Mouse (Mus musculus) intestine, embryonic 15.5 days (tissue): ENCODE measurements at regions not wholly inside any gene's neighbourhood (a gene's known extent, or its start where the extent isn't known, plus 50 kb on each side); places are given as distances from the start of the nearest gene placed in this dataset.

Experiments
- ATAC-seq: fragments of 200-750 bp; cut with Nextera tagmentation; 2 replicates; pipeline ENCODE4 v1.8.0; 2017; ENCODE audit warnings: moderate TSS enrichment, moderate library complexity
- H3K27ac ChIP-seq: fragments of 300-500 bp; sonication (generic); 2 replicates; pipeline ENCODE4 v1.5.1; 2015; ENCODE audit warnings: mild to moderate bottlenecking, inconsistent platforms
- H3K27me3 ChIP-seq: fragments of 300-500 bp; sonication (generic); replicated peaks from 2 replicates; pipeline ENCODE4 v1.6.1; 2015; ENCODE audit warnings: inconsistent platforms
- H3K36me3 ChIP-seq: fragments of 300-500 bp; sonication (generic); 2 replicates; pipeline ENCODE4 v1.6.1; 2015; ENCODE audit warnings: inconsistent platforms
- H3K4me1 ChIP-seq: fragments of 300-500 bp; sonication (generic); replicated peaks from 2 replicates; pipeline ENCODE4 v1.6.1; 2015; ENCODE audit warnings: inconsistent platforms
- H3K4me2 ChIP-seq: fragments of 300-500 bp; sonication (generic); replicated peaks from 2 replicates; pipeline ENCODE4 v1.6.1; 2015; ENCODE audit warnings: mild to moderate bottlenecking, inconsistent platforms
- H3K4me3 ChIP-seq: fragments of 300-500 bp; sonication (generic); replicated peaks from 2 replicates; pipeline ENCODE4 v1.5.1; 2015; ENCODE audit warnings: inconsistent platforms
- H3K9ac ChIP-seq: fragments of 300-500 bp; sonication (generic); 2 replicates; pipeline ENCODE4 v1.6.1; 2015; ENCODE audit warnings: inconsistent platforms
- H3K9me3 ChIP-seq: fragments of 300-500 bp; sonication (generic); 2 replicates; pipeline ENCODE4 v1.6.1; 2016; ENCODE audit warnings: inconsistent platforms
- WGBS: fragments of 180-500 bp; shearing (Covaris S2); methylation state at CpG from one replicate; pipeline ENCODE4 v1.1.7; 2015; 5-methylcytosine and 5-hydroxymethylcytosine counted together

DNA sequence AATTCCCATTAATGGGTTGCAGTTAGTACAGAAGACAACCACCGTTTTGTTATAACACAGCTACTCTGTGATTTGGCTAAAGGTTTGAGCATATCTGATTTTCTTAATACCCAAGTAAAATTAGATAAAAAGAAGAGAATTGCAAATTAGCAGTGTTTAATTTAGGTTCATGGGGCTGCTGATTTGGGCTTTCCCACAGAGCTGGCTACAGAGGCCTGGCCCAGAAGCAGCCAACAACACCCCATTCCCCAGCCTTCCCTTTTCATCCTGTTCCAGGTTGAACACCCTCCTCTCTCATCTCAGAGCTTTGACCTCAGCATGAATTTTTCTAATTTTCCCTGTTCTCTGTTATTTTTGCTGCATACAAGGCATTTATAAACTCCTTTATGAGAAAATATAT is 260.3 kb upstream of the Negr1 start:
- H3K4me1 ChIP-seq, result no peaks in the 10 kb centered on the region
- 92% methylated on average over 1 of the region's 1 CpGs for WGBS
- no peak overlapping the region for H3K9ac ChIP-seq
- no peak for ATAC-seq
- no peaks in the 10 kb centered on the region for H3K9me3 ChIP-seq
- H3K36me3 ChIP-seq, result no peaks in the 10 kb centered on the region
- H3K27ac ChIP-seq, result no peak overlapping the region
- H3K4me2 ChIP-seq, result no peak overlapping the region
- no peak overlapping the region for H3K4me3 ChIP-seq
- H3K27me3 ChIP-seq, result no peaks in the 10 kb centered on the region

DNA sequence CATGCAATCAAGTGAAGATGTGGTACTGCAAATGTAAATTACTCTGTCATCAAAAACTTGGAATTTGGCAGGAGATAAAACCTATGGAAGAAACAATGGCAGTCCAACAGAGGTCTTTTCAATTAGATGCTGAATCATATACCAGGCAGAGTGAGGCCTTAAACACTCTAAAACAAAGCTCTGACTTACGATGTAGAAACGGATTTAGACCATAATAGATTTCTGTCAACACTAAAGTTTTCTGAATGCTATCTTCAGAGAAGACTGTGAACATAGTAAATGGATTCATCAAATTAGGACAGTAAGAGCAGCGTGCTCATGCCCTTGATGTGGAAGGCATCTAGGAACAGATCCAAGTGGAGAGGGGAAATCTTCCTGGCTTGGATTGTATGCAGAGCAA is 259.8 kb upstream of the Negr1 start:
- H3K4me2 ChIP-seq, result no peak overlapping the region
- no peaks in the 10 kb centered on the region for H3K36me3 ChIP-seq
- no peak overlapping the region for H3K27ac ChIP-seq
- no peak overlapping the region for H3K9ac ChIP-seq
- no peaks in the 10 kb centered on the region for H3K27me3 ChIP-seq
- 80% methylated on average over 3 of the region's 3 CpGs for WGBS
- no peaks in the 10 kb centered on the region for H3K4me1 ChIP-seq
- ATAC-seq, result no peak
- H3K4me3 ChIP-seq, result no peak overlapping the region
- no peaks in the 10 kb centered on the region for H3K9me3 ChIP-seq

DNA sequence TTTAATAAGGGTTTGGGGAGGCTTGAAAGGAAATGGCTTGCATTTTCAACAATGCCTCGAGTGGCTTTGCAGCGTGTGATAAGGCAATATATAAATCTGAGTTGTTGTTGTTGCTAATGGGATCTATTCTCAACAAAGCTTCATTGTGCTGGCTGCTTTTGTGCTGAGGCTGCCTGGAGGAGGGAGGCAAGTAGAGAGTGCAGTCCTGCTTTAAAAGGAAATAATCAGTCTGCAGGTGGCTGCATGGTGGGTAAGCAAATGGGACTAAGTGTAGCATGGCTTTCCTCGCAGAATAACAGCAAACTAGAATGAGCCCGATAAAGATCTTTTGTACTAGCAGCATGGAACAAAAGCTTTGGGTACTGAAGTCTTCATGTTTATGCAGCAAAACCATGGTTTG is 257.4 kb upstream of the Negr1 start:
- Histone ChIP-seq H3K9me3 (no peaks in the 10 kb centered on the region), H3K4me1 (no peaks in the 10 kb centered on the region), H3K4me2 (no peak overlapping the region), H3K36me3 (no peaks in the 10 kb centered on the region), H3K27ac (no peak overlapping the region), H3K4me3 (no peak overlapping the region), H3K27me3 (no peaks in the 10 kb centered on the region), H3K9ac (no peak overlapping the region)
- no peak for ATAC-seq
- 65% methylated on average over 4 of the region's 4 CpGs for WGBS

DNA sequence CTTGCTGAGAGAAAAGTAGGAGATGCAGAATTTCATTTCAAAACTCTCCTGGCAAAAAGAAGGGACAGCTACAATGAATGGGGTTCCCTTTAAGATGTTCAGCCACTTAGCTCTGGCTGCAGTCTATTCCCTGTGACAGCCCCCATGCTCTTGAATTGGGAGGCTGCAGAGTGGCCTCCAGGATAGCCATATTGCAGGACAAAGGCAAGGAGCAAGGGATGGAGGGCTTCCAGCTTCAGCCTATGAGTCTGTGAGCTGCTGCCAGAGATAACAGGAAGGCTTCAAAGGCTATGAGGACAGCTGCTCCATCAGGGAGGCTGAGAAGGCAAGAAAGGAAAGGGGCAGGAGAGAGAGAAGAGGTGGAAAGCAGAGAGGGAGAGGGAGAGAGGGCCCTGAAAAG is 256.5 kb upstream of the Negr1 start:
- no peak for ATAC-seq
- no peaks in the 10 kb centered on the region for H3K36me3 ChIP-seq
- H3K27ac ChIP-seq, result no peak overlapping the region
- no peak overlapping the region for H3K9ac ChIP-seq
- H3K9me3 ChIP-seq, result no peaks in the 10 kb centered on the region
- H3K27me3 ChIP-seq, result no peaks in the 10 kb centered on the region
- no peak overlapping the region for H3K4me3 ChIP-seq
- H3K4me2 ChIP-seq, result no peak overlapping the region
- H3K4me1 ChIP-seq, result no peaks in the 10 kb centered on the region

- ATAC-seq, result peak; percentile 47; the same call in 1 of the 2 replicates
- H3K27me3 ChIP-seq, result no peaks in the 10 kb centered on the region
- H3K9ac ChIP-seq, result no peak overlapping the region
- no peaks in the 10 kb centered on the region for H3K36me3 ChIP-seq
- H3K4me3 ChIP-seq, result no peak overlapping the region
- no peak overlapping the region for H3K27ac ChIP-seq
- no peak overlapping the region for H3K4me2 ChIP-seq
- WGBS, result 62% methylated on average over 6 of the region's 6 CpGs
- H3K4me1 ChIP-seq, result no peaks in the 10 kb centered on the region
- no peaks in the 10 kb centered on the region for H3K9me3 ChIP-seq
Observed at GRCm38 (mm10) chr3:156335033-156335793, 226.4 kb upstream of the Negr1 start.

GRCm38 (mm10) chr3:156341484-156341883 is 220.1 kb upstream of the Negr1 start:
- Histone ChIP-seq H3K9me3 (no peaks in the 10 kb centered on the region), H3K27me3 (no peaks in the 10 kb centered on the region), H3K9ac (no peak overlapping the region), H3K27ac (no peak overlapping the region), H3K4me2 (no peak overlapping the region), H3K4me3 (no peak overlapping the region), H3K36me3 (no peaks in the 10 kb centered on the region), H3K4me1 (no peaks in the 10 kb centered on the region)
- WGBS, result 84% methylated on average over 1 of the region's 1 CpGs
- ATAC-seq, result no peak

GRCm38 (mm10) chr3:156351727-156352126 is 209.9 kb upstream of the Negr1 start:
- Histone ChIP-seq H3K9me3 (no peaks in the 10 kb centered on the region), H3K9ac (no peak overlapping the region), H3K27ac (no peak overlapping the region), H3K4me2 (no peak overlapping the region), H3K4me3 (no peak overlapping the region), H3K27me3 (no peaks in the 10 kb centered on the region), H3K4me1 (no peaks in the 10 kb centered on the region), H3K36me3 (no peaks in the 10 kb centered on the region)
- ATAC-seq, result no peak
- WGBS, result 65% methylated on average over 4 of the region's 4 CpGs

DNA sequence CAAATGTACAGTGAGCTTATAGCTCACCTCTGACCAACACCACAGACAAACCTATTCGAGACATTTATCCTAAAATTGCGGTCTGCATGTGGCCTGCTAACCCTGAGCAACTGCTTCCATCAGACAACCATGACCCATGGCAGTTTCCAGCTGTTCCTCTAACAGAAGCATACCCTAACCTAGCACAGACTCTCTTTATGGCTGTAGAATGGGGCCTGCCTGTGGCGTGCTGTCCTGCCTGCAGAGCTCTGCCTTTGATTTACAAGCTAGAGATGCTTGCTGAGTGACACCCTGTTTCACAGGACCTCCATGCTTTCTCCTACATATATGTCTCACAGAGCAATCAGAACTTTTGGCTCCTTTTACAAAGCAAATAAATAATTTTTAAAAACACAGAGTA is 208.2 kb upstream of the Negr1 start:
- H3K36me3 ChIP-seq, result no peaks in the 10 kb centered on the region
- H3K4me3 ChIP-seq, result no peak overlapping the region
- WGBS, result 55% methylated on average over 3 of the region's 3 CpGs
- H3K4me1 ChIP-seq, result no peaks in the 10 kb centered on the region
- H3K9ac ChIP-seq, result no peak overlapping the region
- no peak for ATAC-seq
- no peak overlapping the region for H3K4me2 ChIP-seq
- H3K27ac ChIP-seq, result no peak overlapping the region
- H3K27me3 ChIP-seq, result no peaks in the 10 kb centered on the region
- no peaks in the 10 kb centered on the region for H3K9me3 ChIP-seq

DNA sequence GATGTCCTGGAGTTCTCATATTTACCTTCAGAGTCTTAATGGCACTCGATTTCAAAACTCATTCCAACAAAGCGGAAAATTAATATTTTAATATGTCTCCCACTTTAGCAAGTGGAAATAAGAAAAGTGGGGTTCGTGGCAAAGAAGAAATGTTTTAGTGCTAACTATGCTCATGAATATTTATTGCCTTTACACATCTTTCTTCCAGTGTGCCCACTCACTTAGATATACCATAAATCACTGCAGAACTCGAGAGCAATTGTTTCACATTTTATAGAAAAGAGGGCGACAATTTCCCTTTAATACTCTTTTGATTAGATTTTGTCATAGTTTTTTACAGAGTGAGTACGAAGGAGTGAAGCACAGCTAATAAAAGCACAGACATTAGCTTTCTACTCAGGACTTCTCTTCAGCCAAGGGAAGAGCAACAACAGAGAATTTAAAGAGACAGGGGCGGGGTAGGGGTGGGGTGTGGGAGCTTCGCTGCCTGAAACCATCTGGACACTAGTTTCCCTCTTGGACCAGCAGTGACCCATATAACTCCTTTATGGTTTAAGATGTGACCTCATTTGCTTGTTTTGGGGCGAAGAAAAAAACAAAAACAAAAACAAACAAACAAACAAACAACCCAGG is 207.6 kb upstream of the Negr1 start:
- ATAC-seq, result no peak
- WGBS, result 68% methylated on average over 9 of the region's 9 CpGs
- H3K9ac ChIP-seq, result no peak overlapping the region
- H3K27me3 ChIP-seq, result no peaks in the 10 kb centered on the region
- H3K36me3 ChIP-seq, result no peaks in the 10 kb centered on the region
- H3K4me1 ChIP-seq, result no peaks in the 10 kb centered on the region
- no peaks in the 10 kb centered on the region for H3K9me3 ChIP-seq
- H3K4me2 ChIP-seq, result no peak overlapping the region
- H3K4me3 ChIP-seq, result no peak overlapping the region
- no peak overlapping the region for H3K27ac ChIP-seq

GRCm38 (mm10) chr3:156368669-156369343 is 192.8 kb upstream of the Negr1 start:
- WGBS, result 79% methylated on average over 3 of the region's 3 CpGs
- H3K27ac ChIP-seq, result no peak overlapping the region

DNA sequence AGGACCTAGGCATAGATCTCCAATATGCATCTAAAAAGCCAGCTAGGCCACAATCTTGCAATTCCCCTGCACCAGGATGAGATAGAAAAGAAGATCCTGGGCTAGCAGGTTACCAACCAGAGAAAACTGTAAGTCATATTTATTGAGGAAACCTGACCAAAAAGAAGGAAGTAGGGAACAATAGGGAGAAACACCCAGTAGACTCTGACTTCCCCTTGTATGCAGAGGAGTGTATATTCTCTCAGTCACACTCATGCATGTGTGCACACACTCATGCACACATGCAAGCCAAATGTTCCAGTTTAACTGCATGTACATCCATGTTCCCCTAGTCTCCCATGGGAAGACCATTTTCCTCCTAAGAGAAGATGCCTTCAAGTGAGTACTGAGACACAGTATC is 184.9 kb upstream of the Negr1 start:
- Histone ChIP-seq H3K4me2 (no peak overlapping the region), H3K9ac (no peak overlapping the region), H3K27ac (no peak overlapping the region), H3K4me3 (no peak overlapping the region), H3K9me3 (no peaks in the 10 kb centered on the region), H3K36me3 (no peaks in the 10 kb centered on the region), H3K27me3 (no peaks in the 10 kb centered on the region), H3K4me1 (no peaks in the 10 kb centered on the region)
- ATAC-seq, result no peak

More at GRCm38 (mm10) chr3:156368669-156369343, 192.8 kb upstream of the Negr1 start:
- Histone ChIP-seq H3K36me3 (no peaks in the 10 kb centered on the region), H3K4me3 (no peak overlapping the region), H3K4me2 (no peak overlapping the region), H3K9ac (no peak overlapping the region), H3K9me3 (no peaks in the 10 kb centered on the region), H3K4me1 (no peaks in the 10 kb centered on the region), H3K27me3 (no peaks in the 10 kb centered on the region)
- no peak for ATAC-seq

GRCm38 (mm10) chr3:156382919-156383318 is 178.7 kb upstream of the Negr1 start:
- no peaks in the 10 kb centered on the region for H3K27me3 ChIP-seq
- no peaks in the 10 kb centered on the region for H3K9me3 ChIP-seq
- H3K27ac ChIP-seq, result no peak overlapping the region
- no peaks in the 10 kb centered on the region for H3K36me3 ChIP-seq
- H3K4me2 ChIP-seq, result no peak overlapping the region
- H3K9ac ChIP-seq, result no peak overlapping the region
- ATAC-seq, result no peak
- H3K4me1 ChIP-seq, result no peaks in the 10 kb centered on the region
- H3K4me3 ChIP-seq, result no peak overlapping the region

DNA sequence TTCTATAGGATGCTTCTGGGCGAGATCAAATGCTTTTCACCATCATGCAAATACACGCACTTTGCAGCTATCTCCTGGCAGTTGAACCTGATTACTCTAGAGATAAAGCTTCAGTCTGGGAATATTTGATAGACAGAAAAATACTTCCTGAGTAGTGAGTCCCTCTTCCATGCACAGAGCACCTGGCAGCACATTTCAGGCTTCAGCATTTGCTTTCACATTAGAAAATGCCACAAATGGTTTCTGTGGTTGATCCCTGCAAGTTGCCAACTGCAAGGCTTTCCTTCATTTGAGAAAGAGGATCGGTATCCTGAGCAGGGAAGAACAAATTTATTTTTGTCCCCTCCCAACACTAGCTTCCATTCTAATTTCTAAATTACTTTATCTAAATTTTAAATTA is 155.5 kb upstream of the Negr1 start:
- Histone ChIP-seq H3K36me3 (no peaks in the 10 kb centered on the region), H3K4me1 (no peaks in the 10 kb centered on the region), H3K9me3 (no peaks in the 10 kb centered on the region), H3K9ac (no peak overlapping the region), H3K4me2 (no peak overlapping the region), H3K27ac (no peak overlapping the region), H3K27me3 (no peaks in the 10 kb centered on the region), H3K4me3 (no peak overlapping the region)
- 83% methylated on average over 3 of the region's 3 CpGs for WGBS
- ATAC-seq, result no peak
